Mouse (Mus musculus): ENCODE measurements around the gene Slc30a5.

GRCm38 (mm10) chr13:100846891-100847579 lies 13.8 kb upstream of the Slc30a5 start:
- TF ChIP-seq CTCF (conservative IDR thresholded peaks at IDR 0.05; ENCODE audit: insufficient read depth, insufficient read length, low read depth, low read length): no peak
- TF ChIP-seq POLR2A (IDR thresholded peaks at IDR 0.05; ENCODE audit: low read depth, low read length): no peak

Measured in kidney, adult 2 months (tissue).